Mouse (Mus musculus): ENCODE results near the gene Cacng5.

Cacng5 gene

DNA sequence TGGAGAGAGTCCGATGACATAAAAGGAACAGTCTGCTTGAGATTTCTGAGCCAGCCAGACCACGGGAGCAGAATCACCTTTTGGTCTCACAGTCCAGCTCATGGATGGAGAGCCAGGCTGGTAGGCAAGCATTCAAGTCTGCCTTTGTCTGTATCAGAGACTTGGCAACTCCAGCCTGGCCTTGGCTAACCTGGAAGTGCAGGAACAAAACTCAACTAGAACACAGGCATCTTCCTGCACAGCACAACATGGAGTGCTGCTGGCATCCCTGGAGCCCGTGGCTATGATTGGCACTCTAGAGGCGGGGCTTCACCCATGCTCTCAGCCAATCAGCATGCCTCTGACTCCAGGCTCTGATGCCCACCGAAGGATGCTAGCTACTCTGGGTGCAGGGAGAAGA is 38.0 kb downstream of the Cacng5 start:
- no peak for DNase-seq

DNA sequence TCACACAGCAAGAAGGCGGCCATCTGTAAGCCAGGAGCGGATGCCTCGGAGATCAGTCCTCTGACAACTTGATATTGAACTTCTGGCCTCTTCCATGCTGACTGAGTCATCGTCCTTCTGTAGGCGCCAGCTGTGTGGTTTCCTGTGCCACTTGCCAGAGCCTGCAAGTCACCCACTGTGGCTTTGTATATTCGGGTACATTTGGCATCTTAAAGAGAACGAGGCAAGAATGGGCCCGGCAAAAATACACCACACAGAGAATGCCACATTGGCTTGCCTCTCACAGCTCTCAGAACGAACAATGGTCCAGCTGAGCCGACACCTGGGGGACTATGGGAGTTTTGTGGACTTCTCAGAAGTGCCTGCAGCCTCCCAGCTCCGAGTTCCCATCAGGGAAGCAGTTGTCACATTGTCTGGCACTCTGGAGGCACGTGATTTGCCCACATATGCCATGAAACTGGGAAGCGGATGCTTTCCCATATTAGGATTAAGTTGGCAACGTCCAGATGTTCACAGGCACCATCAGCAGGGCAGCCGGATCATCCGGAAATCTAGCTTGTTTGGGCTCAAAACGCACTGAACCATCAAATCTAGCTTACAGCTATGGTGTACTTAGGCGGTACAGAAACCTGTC is 38.9 kb downstream of the Cacng5 start:
- DNase-seq: no peak

DNA sequence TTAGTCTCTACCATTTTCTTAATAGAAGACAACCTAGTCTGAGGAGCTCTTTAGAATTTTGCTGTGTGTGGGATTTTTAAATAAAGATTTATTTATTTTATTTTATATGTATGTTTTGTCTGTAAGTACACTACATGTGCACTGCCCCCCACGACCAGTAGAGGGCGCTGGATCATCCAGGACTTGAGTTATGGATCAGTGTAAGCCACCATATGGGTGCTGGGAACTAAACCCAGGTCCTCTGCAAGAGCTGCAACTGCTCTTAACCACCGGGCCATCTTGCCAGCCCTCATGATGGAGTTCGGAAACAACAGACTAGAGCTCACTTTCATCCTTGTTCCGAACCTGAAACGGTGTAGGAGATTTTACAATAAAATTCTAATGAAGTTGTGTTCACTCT is 42.1 kb downstream of the Cacng5 start:
- no peak for DNase-seq

DNA sequence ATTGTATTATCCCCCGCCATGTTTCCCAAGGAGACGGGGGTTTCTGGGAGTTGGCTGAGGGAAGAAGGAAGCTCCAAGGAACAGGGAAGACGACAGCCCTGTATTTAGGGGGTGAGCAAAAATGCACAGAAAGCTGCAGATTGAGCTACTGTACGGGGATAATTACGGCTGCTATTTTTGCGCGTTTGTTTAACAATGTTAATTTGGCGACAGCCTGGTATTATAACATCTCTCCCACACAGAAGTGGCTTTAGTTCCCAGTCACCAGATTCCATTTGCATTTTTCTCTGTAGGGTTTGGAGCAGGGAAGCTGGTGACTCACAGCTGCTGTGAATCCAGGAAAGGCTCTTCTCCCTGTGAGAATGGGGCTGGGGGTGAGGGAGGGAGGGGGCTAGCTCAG is 47.3 kb downstream of the Cacng5 start:
- DNase-seq: no peak

DNA sequence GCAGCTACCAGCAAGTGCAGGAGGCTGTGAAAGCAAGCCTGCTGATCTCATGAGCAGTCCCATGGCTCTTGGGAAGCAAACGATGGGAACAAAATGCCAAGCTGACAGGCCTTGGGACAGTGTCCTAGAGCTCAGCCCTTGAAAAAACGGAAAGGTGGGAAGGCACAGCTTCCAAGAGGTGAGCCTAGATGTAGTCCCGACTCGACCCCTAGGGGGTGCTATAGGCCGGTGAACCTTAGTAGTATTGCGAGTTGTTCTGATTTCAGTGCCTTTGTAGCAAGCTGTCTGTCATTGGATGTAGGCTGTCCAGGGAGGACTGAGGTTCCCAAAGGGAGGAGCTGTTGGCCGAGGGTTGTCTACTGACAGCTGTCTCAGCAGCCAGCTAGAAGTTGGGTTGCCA is 49.7 kb downstream of the Cacng5 start:
- peak; percentile 59 for DNase-seq

DNA sequence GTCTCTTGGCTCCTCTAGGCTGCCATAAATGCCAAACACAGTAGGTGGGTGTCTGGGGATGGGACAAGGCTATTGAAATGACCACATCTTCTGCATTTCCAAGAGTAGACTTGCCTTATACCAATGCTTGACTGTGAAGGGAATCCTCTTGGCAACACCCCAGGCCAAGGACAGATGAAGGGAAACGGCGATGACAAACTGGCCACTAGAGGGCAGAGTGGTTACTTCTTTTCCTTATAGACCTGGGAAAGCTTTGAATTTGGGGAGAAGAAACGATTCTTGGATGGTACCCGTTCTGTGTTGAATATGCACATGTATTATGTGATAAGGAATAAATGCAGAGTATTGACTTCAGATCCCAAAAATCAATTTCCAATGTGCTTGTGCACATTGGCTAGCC is 50.8 kb downstream of the Cacng5 start:
- DNase-seq: peak; percentile 63

DNA sequence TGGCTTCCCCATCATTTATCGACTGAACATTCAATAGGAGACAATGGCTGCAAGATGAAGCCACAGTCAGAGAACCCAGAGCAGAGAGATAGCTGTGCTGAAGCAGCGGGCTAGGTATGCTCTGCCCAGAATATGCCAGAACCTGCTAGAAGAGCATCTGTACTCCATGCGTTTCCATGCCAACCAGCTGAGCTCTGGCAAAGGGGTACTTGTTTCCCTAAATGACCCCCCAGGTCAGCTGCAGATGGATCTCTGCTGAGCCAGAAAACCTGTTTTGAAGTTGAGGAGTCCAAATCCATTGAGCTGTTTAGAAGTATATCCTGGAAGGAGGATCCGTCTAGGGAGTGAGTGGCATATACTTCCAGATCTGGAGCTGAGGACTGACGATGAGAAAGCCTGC is 53.1 kb downstream of the Cacng5 start:
- no peak for DNase-seq

DNA sequence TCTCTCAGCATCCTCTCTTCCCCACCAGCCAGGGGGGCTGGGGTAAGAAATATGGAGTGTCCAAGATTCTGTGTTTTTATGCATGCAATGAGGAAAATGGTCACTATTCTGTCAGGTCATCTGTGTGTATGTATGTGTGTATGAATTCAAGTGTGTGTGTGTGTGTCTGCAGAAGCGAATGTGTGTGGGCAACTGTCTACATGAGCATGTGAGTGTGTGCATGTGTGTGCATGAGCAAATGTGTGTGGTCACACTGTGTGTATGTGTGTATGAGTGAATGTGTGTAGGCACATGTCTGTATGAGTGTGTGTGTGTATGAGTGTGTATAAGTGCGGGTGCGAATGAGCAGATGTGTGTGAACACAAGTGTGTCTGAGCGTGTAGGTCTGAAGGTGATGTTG is 55.0 kb downstream of the Cacng5 start:
- no peak for DNase-seq

DNA sequence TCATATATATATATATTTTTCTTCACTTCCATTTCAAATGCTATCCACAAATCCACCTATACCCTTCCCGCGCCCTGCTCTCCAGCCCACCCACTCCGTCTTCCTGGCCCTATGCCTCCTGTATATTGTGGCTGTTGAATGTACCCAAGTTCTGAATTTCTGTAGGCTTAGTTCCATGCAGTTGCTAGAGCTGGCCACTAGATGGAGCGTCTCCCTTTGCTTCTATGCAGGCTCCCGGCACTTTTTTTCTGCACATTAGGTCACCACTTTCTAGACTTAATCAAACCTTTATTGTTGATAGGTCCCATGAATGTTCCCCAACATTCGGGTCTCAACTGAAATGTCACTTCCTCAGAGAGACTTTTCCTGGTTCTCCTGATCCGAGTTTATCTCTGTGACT is 55.6 kb downstream of the Cacng5 start:
- peak; percentile 43 for DNase-seq

DNA sequence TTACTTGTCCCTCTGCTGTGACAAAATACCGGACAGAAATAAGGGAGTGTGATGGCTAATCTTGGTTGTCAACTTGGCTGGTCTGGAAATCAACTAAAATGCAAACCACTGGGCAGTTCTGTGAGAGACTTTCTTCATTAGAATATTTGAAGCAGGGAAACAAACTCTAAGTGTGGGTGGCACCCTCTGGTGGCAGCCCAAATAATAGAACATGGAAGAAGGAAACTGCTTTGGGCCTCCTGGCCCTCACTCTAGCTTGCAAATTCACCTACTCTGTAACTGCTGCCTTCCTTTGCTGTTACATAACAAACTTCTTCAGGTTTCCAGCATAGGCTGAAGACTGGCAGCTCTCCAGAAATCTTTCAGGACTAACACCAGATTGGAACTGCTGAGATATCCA is 61.8 kb downstream of the Cacng5 start:
- peak; percentile 48 for DNase-seq

DNA sequence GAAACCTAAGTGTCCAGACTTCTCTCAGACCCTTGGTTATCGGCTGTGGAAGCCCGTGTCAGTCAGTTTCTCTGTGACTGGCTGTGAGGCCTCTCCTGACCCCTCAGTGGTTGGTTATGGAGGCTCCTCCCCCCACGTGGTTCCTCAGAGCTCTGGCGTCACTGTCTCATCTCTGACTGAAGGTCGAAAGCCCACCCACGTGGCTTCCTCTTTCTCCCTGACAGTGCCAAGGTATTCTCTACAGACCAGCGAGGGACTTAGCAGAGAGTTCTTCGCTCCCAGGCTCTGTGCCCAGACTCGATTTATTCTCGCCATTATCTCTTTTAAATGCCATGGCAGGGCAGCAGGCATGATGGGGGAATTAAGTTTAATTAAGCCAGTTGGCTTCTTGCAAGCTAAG is 65.2 kb downstream of the Cacng5 start:
- no peak for DNase-seq

DNA sequence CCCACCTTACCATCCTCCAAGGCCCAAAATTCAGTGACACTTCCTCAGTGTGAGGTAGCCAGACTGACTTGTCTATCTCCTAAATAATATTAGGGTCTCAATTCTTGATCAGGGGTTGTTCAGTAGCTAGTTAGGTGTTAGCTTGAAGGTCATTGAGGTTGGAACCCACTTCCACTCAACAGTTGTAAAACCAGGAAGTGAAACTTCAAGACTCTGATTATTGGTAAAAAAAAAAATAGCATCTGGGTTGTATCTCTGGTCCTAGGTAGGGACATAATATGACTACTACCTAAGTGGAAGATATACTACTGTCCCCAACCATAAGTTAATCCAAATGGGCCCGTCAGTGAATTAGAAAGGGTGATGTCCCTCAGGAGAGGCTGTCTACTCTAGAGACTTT is 70.7 kb downstream of the Cacng5 start:
- DNase-seq: no peak

DNA sequence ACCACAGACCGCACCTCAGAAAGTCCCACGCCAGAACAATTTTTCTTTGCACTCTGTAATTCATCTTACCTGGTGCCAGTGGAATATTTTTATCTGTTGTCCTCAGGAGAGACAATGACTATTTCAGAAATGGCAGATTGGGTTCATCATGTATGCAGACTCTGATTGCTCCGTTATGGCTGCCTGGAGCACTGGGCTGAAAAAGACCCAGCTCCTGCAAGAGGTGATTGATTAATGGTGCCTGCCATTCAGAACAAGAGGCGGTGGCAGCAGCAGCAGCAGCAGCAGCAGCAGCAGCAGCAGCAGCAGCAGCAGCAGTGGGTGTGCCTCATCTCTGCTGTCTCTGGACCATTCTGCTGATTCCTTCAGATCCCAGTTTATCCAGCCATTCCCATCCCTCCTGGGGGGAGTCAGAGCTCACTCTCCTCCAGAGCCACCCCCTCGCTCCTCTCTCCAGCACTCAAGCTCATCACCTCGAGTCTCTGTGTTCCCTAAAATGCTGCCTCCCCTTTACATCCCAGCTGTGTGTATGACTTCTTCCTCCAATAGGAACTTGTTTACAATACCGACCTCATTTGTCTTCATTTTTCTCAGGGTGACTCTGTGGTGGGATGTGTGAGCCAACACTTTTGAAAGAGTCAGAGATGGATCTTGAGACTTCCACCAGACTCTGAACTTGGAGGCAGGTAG is 81.4 kb downstream of the Cacng5 start:
- no peak for DNase-seq

All from cerebellum, adult 8-10 months (tissue).